Mouse (Mus musculus): ENCODE data around the gene Fam160a1. TPM values are rescaled to one million over a fixed set of nuclear protein-coding genes. Genes with fewer than 3 reads are reported as not detected.

Fam160a1 gene
- polyA plus RNA-seq, 1 experiment from 2014 or later = 0.16 TPM

DNA sequence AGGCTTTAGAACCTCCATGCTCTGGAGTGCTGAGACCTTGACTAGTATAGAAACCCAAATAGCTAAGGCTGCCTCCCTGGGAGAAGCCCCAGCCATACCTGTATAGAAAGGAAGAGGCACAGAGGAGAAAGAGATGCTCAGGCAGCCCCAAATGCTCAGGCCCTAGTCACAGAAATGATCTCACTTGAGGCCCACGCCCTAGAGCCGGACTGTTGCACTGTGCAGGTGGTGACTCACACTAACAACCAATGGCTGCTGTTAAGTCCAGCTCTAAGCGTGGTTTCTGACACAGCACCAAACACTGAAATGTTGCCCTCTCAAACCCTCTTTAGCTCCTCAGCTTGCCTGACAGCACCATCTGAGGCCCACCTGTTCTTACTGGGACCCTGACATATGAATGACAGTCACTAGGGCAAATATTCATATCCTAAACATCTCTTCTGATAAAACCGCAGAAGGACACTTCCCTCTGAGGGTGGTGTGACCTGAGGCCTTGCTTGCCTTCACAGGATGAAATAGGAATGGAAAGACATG lies 101.3 kb downstream of the Fam160a1 start:
- no peak overlapping the region for H3K9ac ChIP-seq (replicated peaks; ENCODE audit: low read depth, low read length)
- WGBS = 90% methylated on average over 4 of the region's 4 CpGs
- H3K9me3 ChIP-seq (ENCODE audit: control insufficient read depth, low read length) = no peaks in the 10 kb centered on the region
- no peaks in the 10 kb centered on the region for H3K36me3 ChIP-seq (ENCODE audit: control insufficient read depth, insufficient read depth, low read length)
- no peak for ATAC-seq (ENCODE audit: low read depth)
- no peak overlapping the region for H3K4me3 ChIP-seq (ENCODE audit: low read depth, low read length)
- no peaks in the 10 kb centered on the region for H3K27me3 ChIP-seq (ENCODE audit: control insufficient read depth, insufficient read depth, low read length)
- no peaks in the 10 kb centered on the region for H3K4me1 ChIP-seq (ENCODE audit: control insufficient read depth, insufficient read depth, low read length)
- H3K27ac ChIP-seq (ENCODE audit: low read depth, low read length) = no peak overlapping the region
- H3K4me2 ChIP-seq (ENCODE audit: low read depth, low read length) = no peak overlapping the region

DNA sequence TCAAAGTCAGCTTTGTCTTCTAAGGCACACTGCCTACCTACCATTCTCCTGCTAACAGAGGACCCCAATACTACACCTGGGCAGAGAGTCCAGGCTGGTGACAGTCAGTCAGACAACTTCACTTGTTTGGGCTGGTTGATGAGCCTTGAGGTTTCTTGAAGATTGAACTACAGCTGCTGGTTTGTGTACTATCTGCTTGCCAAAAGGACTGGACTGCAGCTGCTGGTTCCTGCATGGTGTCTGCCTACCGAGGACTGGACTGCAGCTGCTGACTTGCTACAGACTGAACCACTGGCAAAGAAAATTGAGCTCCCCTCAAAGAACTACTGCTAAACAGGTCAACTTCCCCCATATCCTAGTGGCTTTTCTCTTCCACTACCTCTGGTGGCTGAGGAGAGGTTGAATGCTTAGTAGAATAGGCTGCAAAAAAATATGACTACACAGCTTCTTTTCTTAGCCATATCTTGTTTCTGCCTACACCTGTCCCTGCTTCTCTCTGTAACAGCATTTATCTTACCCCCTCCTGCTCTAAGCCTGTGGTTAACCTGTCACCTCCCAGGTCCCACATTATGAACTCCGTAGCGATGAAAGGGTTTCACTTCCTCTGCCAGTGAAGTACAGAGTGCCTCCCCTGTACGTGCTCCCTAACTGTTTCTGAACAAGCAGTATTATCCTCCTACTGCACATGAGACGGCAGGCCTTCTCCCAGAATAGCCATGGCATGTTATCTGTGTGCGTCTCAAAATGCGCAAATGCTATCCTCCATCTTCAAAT lies 103.0 kb downstream of the Fam160a1 start:
- WGBS = 90% methylated on average over 7 of the region's 7 CpGs
- no peaks in the 10 kb centered on the region for H3K36me3 ChIP-seq (ENCODE audit: control insufficient read depth, insufficient read depth, low read length)
- H3K4me1 ChIP-seq (ENCODE audit: control insufficient read depth, insufficient read depth, low read length) = no peaks in the 10 kb centered on the region
- no peak overlapping the region for H3K4me2 ChIP-seq (ENCODE audit: low read depth, low read length)
- no peak overlapping the region for H3K4me3 ChIP-seq (ENCODE audit: low read depth, low read length)
- ATAC-seq (ENCODE audit: low read depth) = no peak
- no peaks in the 10 kb centered on the region for H3K9me3 ChIP-seq (ENCODE audit: control insufficient read depth, low read length)
- H3K27me3 ChIP-seq (ENCODE audit: control insufficient read depth, insufficient read depth, low read length) = no peaks in the 10 kb centered on the region
- no peak overlapping the region for H3K9ac ChIP-seq (replicated peaks; ENCODE audit: low read depth, low read length)
- no peak overlapping the region for H3K27ac ChIP-seq (ENCODE audit: low read depth, low read length)

- no peak for ATAC-seq (ENCODE audit: low read depth)
- H3K4me3 ChIP-seq (ENCODE audit: low read depth, low read length) = no peak overlapping the region
- H3K27me3 ChIP-seq (ENCODE audit: control insufficient read depth, insufficient read depth, low read length) = no peaks in the 10 kb centered on the region
- no peak overlapping the region for H3K27ac ChIP-seq (ENCODE audit: low read depth, low read length)
- H3K9me3 ChIP-seq (ENCODE audit: control insufficient read depth, low read length) = no peaks in the 10 kb centered on the region
- no peak overlapping the region for H3K4me2 ChIP-seq (ENCODE audit: low read depth, low read length)
- no peak overlapping the region for H3K9ac ChIP-seq (replicated peaks; ENCODE audit: low read depth, low read length)
- H3K36me3 ChIP-seq (ENCODE audit: control insufficient read depth, insufficient read depth, low read length) = no peaks in the 10 kb centered on the region
- 44% methylated on average over 8 of the region's 8 CpGs for WGBS
- H3K4me1 ChIP-seq (ENCODE audit: control insufficient read depth, insufficient read depth, low read length) = no peaks in the 10 kb centered on the region
These were observed 106.4 kb downstream of the Fam160a1 start for GRCm38 (mm10) chr3:85710695-85711094.

GRCm38 (mm10) chr3:85707421-85707820 lies 109.7 kb downstream of the Fam160a1 start:
- 51% methylated on average over 7 of the region's 7 CpGs for WGBS
- no peak overlapping the region for H3K9ac ChIP-seq (replicated peaks; ENCODE audit: low read depth, low read length)

DNA sequence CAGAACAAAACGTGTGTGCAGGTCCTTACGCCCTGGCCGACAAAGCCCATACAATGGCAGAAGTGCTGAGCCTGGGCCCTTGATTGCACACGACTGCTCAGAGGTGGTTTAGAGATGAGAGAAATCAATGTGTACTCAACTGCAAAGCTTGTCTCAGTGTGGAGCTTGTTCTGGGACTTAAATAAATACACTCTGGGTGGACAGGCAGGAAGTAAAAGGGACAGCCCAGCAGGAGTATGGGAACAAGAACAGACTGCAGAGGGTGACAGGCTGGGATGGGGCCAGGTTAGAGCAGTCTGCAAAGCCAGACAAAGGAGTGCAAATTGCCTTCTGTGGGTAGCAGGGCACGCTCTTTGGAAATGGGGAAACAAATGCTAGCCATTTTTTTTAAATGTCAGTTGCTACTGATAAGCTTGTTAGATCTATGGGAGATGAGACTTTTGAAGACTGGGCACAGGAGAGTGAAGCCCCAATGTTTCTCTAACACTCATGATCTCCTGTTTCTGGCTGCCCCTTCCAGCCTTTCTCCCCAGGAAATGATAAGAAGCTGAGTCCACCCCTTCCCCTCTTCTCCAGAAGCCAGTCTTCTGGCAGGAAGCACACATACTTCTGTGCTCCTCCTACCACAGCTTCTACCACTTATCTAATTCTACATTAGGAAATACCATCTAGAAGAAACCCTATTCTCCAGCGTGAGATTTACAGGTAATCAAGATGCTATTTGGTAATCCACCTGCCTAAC lies 113.8 kb downstream of the Fam160a1 start:
- H3K36me3 ChIP-seq (ENCODE audit: control insufficient read depth, insufficient read depth, low read length) = no peaks in the 10 kb centered on the region
- no peak overlapping the region for H3K4me2 ChIP-seq (ENCODE audit: low read depth, low read length)
- H3K27me3 ChIP-seq (ENCODE audit: control insufficient read depth, insufficient read depth, low read length) = no peaks in the 10 kb centered on the region
- no peaks in the 10 kb centered on the region for H3K9me3 ChIP-seq (ENCODE audit: control insufficient read depth, low read length)
- H3K4me3 ChIP-seq (ENCODE audit: low read depth, low read length) = no peak overlapping the region
- no peak overlapping the region for H3K27ac ChIP-seq (ENCODE audit: low read depth, low read length)
- 36% methylated on average over 6 of the region's 6 CpGs for WGBS
- H3K9ac ChIP-seq (replicated peaks; ENCODE audit: low read depth, low read length) = no peak overlapping the region
- no peak for ATAC-seq (ENCODE audit: low read depth)
- no peaks in the 10 kb centered on the region for H3K4me1 ChIP-seq (ENCODE audit: control insufficient read depth, insufficient read depth, low read length)

More at GRCm38 (mm10) chr3:85707421-85707820, 109.7 kb downstream of the Fam160a1 start:
- H3K4me3 ChIP-seq (ENCODE audit: low read depth, low read length) = no peak overlapping the region
- no peak overlapping the region for H3K4me2 ChIP-seq (ENCODE audit: low read depth, low read length)
- ATAC-seq (ENCODE audit: low read depth) = no peak
- H3K27me3 ChIP-seq (ENCODE audit: control insufficient read depth, insufficient read depth, low read length) = no peaks in the 10 kb centered on the region
- H3K27ac ChIP-seq (ENCODE audit: low read depth, low read length) = no peak overlapping the region
- no peaks in the 10 kb centered on the region for H3K36me3 ChIP-seq (ENCODE audit: control insufficient read depth, insufficient read depth, low read length)
- H3K4me1 ChIP-seq (ENCODE audit: control insufficient read depth, insufficient read depth, low read length) = no peaks in the 10 kb centered on the region
- no peaks in the 10 kb centered on the region for H3K9me3 ChIP-seq (ENCODE audit: control insufficient read depth, low read length)

DNA sequence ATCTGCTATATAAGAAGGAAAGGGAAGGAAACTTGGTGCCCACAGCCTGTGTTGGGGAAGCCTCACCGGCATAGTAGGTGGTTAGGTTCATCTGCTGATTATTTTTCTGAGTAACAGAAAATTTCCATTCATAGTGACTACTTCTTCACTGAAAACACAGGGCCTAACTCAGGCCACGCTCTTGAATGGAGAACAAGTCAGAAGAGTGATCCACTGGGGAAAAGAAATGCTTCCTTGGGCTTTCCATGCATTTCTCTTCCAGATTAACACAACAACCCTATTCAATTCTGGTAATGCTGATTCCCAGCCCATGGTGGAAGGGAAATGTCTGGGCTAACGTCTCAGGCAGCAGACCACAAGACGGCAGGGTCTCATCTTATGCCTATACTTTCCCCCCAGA lies 118.6 kb downstream of the Fam160a1 start:
- H3K9me3 ChIP-seq (ENCODE audit: control insufficient read depth, low read length) = no peaks in the 10 kb centered on the region
- WGBS = 89% methylated on average over 4 of the region's 4 CpGs
- no peak overlapping the region for H3K4me3 ChIP-seq (ENCODE audit: low read depth, low read length)
- ATAC-seq (ENCODE audit: low read depth) = no peak
- no peak overlapping the region for H3K9ac ChIP-seq (replicated peaks; ENCODE audit: low read depth, low read length)
- no peaks in the 10 kb centered on the region for H3K27me3 ChIP-seq (ENCODE audit: control insufficient read depth, insufficient read depth, low read length)
- H3K4me2 ChIP-seq (ENCODE audit: low read depth, low read length) = no peak overlapping the region
- no peak overlapping the region for H3K27ac ChIP-seq (ENCODE audit: low read depth, low read length)
- H3K36me3 ChIP-seq (ENCODE audit: control insufficient read depth, insufficient read depth, low read length) = no peaks in the 10 kb centered on the region
- no peaks in the 10 kb centered on the region for H3K4me1 ChIP-seq (ENCODE audit: control insufficient read depth, insufficient read depth, low read length)

DNA sequence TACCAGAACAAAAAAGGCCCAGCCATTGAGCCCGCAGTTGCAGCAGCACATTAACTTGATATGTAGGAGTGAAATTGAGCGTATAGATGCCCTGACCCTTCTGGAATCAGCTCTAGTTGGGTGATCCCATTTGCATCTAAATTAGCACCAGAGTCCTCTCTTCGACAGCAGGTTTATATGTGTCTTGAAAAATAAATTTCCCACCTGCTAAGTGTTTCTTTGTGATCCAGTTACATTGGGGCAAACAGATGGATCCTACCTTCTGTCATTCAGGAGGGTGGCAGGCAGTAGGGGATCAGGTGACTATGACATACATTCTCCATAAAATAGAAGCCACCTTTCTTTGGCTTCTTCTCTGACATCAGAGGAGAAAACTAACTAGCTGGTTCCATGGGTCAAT lies 122.0 kb downstream of the Fam160a1 start:
- no peaks in the 10 kb centered on the region for H3K9me3 ChIP-seq (ENCODE audit: control insufficient read depth, low read length)
- H3K4me1 ChIP-seq (ENCODE audit: control insufficient read depth, insufficient read depth, low read length) = no peaks in the 10 kb centered on the region
- no peak overlapping the region for H3K27ac ChIP-seq (ENCODE audit: low read depth, low read length)
- no peak overlapping the region for H3K4me3 ChIP-seq (ENCODE audit: low read depth, low read length)
- no peaks in the 10 kb centered on the region for H3K36me3 ChIP-seq (ENCODE audit: control insufficient read depth, insufficient read depth, low read length)
- no peak for ATAC-seq (ENCODE audit: low read depth)
- 40% methylated on average over 3 of the region's 3 CpGs for WGBS
- H3K9ac ChIP-seq (replicated peaks; ENCODE audit: low read depth, low read length) = no peak overlapping the region
- no peak overlapping the region for H3K4me2 ChIP-seq (ENCODE audit: low read depth, low read length)
- H3K27me3 ChIP-seq (ENCODE audit: control insufficient read depth, insufficient read depth, low read length) = no peaks in the 10 kb centered on the region

DNA sequence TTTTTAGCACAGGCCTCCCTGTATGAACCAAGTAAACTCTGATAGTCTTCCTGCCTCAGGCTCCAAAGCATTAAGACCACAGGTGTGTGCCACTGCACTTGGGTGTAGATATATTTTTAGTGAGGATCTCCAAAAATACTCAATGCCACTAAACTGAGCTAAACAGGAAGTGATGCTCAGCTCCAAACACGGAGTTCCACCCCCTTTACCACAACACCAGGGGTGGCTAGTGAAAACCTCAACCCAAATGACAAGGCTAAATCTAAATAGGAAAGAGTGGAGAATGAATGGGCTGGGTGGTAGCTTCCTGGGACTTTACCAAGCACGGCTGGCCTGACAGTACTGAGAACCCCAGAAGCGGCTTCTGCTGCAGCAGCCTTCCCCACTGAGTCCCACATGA lies 124.1 kb downstream of the Fam160a1 start:
- H3K9ac ChIP-seq (replicated peaks; ENCODE audit: low read depth, low read length) = no peak overlapping the region
- H3K4me2 ChIP-seq (ENCODE audit: low read depth, low read length) = no peak overlapping the region
- H3K27me3 ChIP-seq (ENCODE audit: control insufficient read depth, insufficient read depth, low read length) = no peaks in the 10 kb centered on the region
- H3K27ac ChIP-seq (ENCODE audit: low read depth, low read length) = no peak overlapping the region
- no peak overlapping the region for H3K4me3 ChIP-seq (ENCODE audit: low read depth, low read length)
- H3K36me3 ChIP-seq (ENCODE audit: control insufficient read depth, insufficient read depth, low read length) = no peaks in the 10 kb centered on the region
- no peaks in the 10 kb centered on the region for H3K4me1 ChIP-seq (ENCODE audit: control insufficient read depth, insufficient read depth, low read length)
- ATAC-seq (ENCODE audit: low read depth) = no peak
- 61% methylated on average over 3 of the region's 3 CpGs for WGBS
- no peaks in the 10 kb centered on the region for H3K9me3 ChIP-seq (ENCODE audit: control insufficient read depth, low read length)

- H3K36me3 ChIP-seq (ENCODE audit: control insufficient read depth, insufficient read depth, low read length) = no peaks in the 10 kb centered on the region
- no peaks in the 10 kb centered on the region for H3K4me1 ChIP-seq (ENCODE audit: control insufficient read depth, insufficient read depth, low read length)
- no peak overlapping the region for H3K4me3 ChIP-seq (ENCODE audit: low read depth, low read length)
- ATAC-seq (ENCODE audit: low read depth) = no peak
- H3K9ac ChIP-seq (replicated peaks; ENCODE audit: low read depth, low read length) = no peak overlapping the region
- no peaks in the 10 kb centered on the region for H3K9me3 ChIP-seq (ENCODE audit: control insufficient read depth, low read length)
- no peak overlapping the region for H3K4me2 ChIP-seq (ENCODE audit: low read depth, low read length)
- H3K27ac ChIP-seq (ENCODE audit: low read depth, low read length) = no peak overlapping the region
- H3K27me3 ChIP-seq (ENCODE audit: control insufficient read depth, insufficient read depth, low read length) = no peaks in the 10 kb centered on the region
- 71% methylated on average over 4 of the region's 4 CpGs for WGBS
These were observed 126.0 kb downstream of the Fam160a1 start for GRCm38 (mm10) chr3:85691134-85691533.

Measured in neural tube, embryonic 14.5 days (tissue).